Mouse (Mus musculus) limb, embryonic 10.5 days (tissue): ENCODE measurements around the gene Slc7a5. TPM values are rescaled to one million over a fixed set of nuclear protein-coding genes. Genes with fewer than 3 reads are reported as not detected.

Experiments used
- DNase-seq: peaks from one replicate; pipeline ENCODE4 v3.0.0-alpha.2; 2017; ENCODE audit warnings: low spot score
- H3K27ac ChIP-seq: fragments of 300-500 bp; sonication (generic); 2 replicates; pipeline ENCODE4 v1.5.1; 2016; ENCODE audit warnings: mild to moderate bottlenecking
- H3K27me3 ChIP-seq: fragments of 300-500 bp; sonication (generic); 2 replicates; pipeline ENCODE4 v1.6.1; 2016; ENCODE audit warnings: low read depth, mild to moderate bottlenecking; ENCODE audit not compliant: poor library complexity, severe bottlenecking
- H3K36me3 ChIP-seq: fragments of 300-500 bp; sonication (generic); 2 replicates; pipeline ENCODE4 v1.6.1; 2016; ENCODE audit warnings: mild to moderate bottlenecking, moderate library complexity
- H3K4me1 ChIP-seq: fragments of 300-500 bp; sonication (generic); 2 replicates; pipeline ENCODE4 v1.6.1; 2016
- H3K4me3 ChIP-seq: fragments of 300-500 bp; sonication (generic); 2 replicates; pipeline ENCODE4 v1.5.1; 2016; ENCODE audit warnings: mild to moderate bottlenecking, moderate library complexity
- H3K9me3 ChIP-seq: fragments of 300-500 bp; sonication (generic); replicated peaks from 2 replicates; pipeline ENCODE4 v1.6.1; 2016; ENCODE audit warnings: mild to moderate bottlenecking
- WGBS: fragments of 180-500 bp; shearing (Covaris S2); methylation state at CpG from one replicate; pipeline ENCODE4 v1.1.7; 2016; 5-methylcytosine and 5-hydroxymethylcytosine counted together
- polyA plus RNA-seq: library from polyadenylated mRNA; unstranded; fragments of >200 nt; fragmentation: Nextera tagmentation; extraction: Ambion mirVana; gene quantifications from 2 replicates; pipeline ENCODE4 v1.2.1, GENCODE M21; 2016

The Slc7a5 gene
- 16.8 and 19.3 TPM in 2 replicates for polyA plus RNA-seq

DNA sequence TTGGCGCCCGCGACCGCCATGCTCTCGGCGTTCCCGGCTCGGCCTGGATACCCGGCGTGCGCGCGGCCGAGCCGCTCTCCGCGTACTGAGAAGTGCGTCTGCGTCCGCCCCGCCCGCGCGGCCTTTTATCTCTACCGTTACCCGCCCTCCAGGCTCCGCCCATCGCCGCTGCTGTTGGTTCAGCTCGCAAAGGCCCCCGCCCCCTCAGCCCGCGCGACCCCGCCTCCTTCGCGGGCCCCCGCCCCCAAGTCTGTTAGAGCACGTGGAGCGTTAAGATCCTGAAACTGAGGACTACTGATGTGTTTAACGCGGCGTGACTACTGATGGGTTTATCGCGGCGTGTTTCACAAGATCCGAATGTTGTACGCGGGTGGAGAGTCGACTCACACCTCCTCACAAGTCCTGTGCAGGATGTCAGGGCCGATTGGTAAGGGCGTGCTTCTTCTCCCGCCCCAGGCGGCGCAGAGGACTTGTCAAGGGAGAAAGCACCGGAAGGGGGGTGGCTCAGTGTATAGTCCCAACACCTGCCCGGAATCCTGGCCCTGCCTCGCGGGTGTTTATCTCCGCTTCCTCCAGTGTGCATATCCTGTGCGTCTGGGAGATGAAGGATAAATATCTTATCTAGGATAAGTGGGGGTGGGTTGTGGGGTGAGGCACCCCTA, at the start of gene Slc7a5:
Slc7a5 (minus strand) TSS at position 108 of the 662 bp plus-strand sequence.
- peak within 1 kb of the TSS; percentile 82 for H3K27ac ChIP-seq
- H3K27me3 ChIP-seq: peaks cover 13% of the 10 kb centered on the region; the same call in 1 of the 2 replicates
- under 1% methylated on average over 61 of the region's 61 CpGs for WGBS
- H3K4me3 ChIP-seq: peak within 1 kb of the TSS; percentile 75
- peaks cover 60% of the 10 kb centered on the region for H3K4me1 ChIP-seq
- H3K9me3 ChIP-seq: no peaks in the 10 kb centered on the region
- H3K36me3 ChIP-seq: no peaks in the 10 kb centered on the region
- peak; percentile 97 for DNase-seq

DNA sequence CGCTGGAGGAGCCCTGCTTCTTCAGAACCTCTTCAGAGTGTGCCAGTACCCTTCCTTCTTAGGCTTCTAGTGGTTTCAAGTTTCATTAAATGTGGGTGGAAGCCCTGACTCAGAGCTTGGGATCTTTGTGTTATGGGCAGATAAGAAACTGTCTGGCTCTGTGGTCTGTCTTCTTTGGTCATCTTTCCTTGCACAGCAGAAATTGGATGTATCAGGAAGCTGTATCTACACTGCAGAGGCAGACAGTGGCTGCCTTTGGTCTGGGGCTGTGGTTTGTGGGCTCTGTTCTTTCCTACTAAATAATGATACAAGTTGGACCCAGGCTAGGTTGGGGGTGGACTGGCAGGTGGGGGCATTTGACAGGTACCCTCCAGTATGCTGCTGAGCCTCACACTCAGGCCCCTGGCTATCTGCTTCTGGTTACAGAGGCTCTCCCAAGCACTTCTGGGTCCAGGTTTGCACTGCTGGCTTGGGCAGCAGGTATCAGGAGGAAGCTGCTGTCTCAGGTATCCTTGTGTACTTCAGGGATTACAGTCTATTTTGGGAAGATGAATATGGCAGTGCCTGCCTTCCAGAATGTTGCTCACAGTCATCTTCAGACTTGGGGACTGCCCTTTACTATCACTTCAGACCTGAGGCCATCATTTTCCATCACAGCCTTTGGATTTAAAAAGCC, 48.5 kb upstream of the Slc7a5 start:
- Histone ChIP-seq H3K4me1 (peaks cover 21% of the 10 kb centered on the region), H3K4me3 (no peak overlapping the region), H3K27me3 (no peaks in the 10 kb centered on the region), H3K9me3 (no peaks in the 10 kb centered on the region), H3K36me3 (peaks cover 60% of the 10 kb centered on the region), H3K27ac (no peak overlapping the region)
- whole genome bisulfite sequencing: 74% methylated on average over 1 of the region's 1 CpGs
- no peak for DNase-seq

GRCm38 (mm10) chr8:121954981-121955555, 47.6 kb upstream of the Slc7a5 start:
- no peak overlapping the region for H3K4me3 ChIP-seq
- DNase-seq: no peak
- peaks cover 21% of the 10 kb centered on the region for H3K4me1 ChIP-seq
- H3K36me3 ChIP-seq: peaks cover 52% of the 10 kb centered on the region
- no peaks in the 10 kb centered on the region for H3K9me3 ChIP-seq
- no peaks in the 10 kb centered on the region for H3K27me3 ChIP-seq
- H3K27ac ChIP-seq: no peak overlapping the region
- 84% methylated on average over 10 of the region's 10 CpGs for whole genome bisulfite sequencing

DNA sequence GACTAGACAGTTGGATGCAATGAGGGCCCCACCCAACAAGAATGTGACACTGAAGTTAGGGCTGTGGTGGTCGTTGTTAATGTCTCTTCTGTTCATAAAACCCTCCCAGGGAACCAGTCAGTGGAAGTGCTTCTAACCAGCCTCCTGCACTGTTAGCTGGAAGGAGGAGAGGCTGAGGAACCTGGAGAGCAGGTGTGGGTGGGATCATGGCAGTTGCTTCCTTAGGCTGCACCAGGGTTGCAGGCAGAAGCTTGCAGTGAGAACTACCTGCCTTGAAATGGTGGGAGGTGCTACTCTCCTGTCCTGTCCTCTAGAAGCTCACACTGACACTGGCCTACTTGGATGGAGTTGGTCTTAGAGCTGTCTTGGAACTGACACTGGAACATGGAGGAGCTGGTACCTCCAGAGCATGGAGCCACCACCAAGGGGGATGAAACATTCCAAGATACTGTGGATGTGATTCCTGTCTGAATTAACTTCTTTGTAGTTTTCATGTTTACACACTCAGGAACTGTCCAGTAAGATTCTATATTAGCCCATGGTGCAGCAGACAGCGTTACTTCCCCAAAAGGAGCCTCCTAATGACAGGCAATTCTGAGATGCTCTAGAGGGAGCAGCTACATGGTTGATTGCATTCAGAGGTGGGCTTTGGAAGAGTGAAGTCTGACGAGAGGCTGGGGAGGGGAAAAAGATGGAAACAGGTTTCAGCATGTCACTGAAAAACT, 46.5 kb upstream of the Slc7a5 start:
- Histone ChIP-seq H3K36me3 (peaks cover 48% of the 10 kb centered on the region), H3K27me3 (no peaks in the 10 kb centered on the region), H3K4me1 (peaks cover 24% of the 10 kb centered on the region), H3K27ac (no peak overlapping the region), H3K4me3 (no peak overlapping the region), H3K9me3 (no peaks in the 10 kb centered on the region)
- no peak for DNase-seq
- 78% methylated on average over 3 of the region's 3 CpGs for WGBS

DNA sequence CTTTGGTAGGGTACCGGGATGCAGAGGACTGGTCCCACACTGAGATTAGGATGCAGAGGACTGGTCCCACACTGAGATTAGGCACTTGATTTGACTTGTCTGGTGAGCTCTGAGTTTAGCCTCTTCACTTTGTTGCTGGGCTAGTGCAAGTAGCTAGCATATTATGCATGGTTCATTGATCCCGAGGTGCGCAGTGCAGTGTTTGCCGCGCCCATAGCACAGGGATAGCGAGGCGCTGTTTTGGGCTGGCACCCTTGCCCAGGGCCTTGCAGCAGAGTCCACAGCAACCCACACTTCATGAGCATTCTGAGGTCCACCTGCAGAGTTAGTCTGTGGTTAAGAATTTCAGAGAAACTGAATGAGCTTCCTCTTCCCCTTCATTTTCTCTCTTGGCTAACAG, 45.3 kb upstream of the Slc7a5 start:
- 97% methylated on average over 7 of the region's 7 CpGs for WGBS
- Histone ChIP-seq H3K36me3 (peaks cover 44% of the 10 kb centered on the region), H3K27ac (no peak overlapping the region), H3K4me1 (peaks cover 35% of the 10 kb centered on the region), H3K4me3 (peak overlapping the region; percentile 97), H3K27me3 (no peaks in the 10 kb centered on the region), H3K9me3 (no peaks in the 10 kb centered on the region)
- DNase-seq: no peak

GRCm38 (mm10) chr8:121952122-121952521, 44.6 kb upstream of the Slc7a5 start:
- peaks cover 42% of the 10 kb centered on the region for H3K4me1 ChIP-seq

GRCm38 (mm10) chr8:121951656-121952009, 44.1 kb upstream of the Slc7a5 start:
- Histone ChIP-seq H3K4me3 (peak overlapping the region; percentile 97), H3K9me3 (no peaks in the 10 kb centered on the region), H3K27ac (peak overlapping the region; percentile 92), H3K36me3 (peaks cover 39% of the 10 kb centered on the region), H3K4me1 (peaks cover 47% of the 10 kb centered on the region), H3K27me3 (no peaks in the 10 kb centered on the region)
- DNase-seq: no peak
- 37% methylated on average over 7 of the region's 7 CpGs for WGBS

More at GRCm38 (mm10) chr8:121952122-121952521, 44.6 kb upstream of the Slc7a5 start:
- H3K27me3 ChIP-seq: no peaks in the 10 kb centered on the region
- H3K9me3 ChIP-seq: no peaks in the 10 kb centered on the region
- DNase-seq: no peak
- H3K36me3 ChIP-seq: peaks cover 42% of the 10 kb centered on the region
- no peak overlapping the region for H3K27ac ChIP-seq
- H3K4me3 ChIP-seq: peak overlapping the region; percentile 97

DNA sequence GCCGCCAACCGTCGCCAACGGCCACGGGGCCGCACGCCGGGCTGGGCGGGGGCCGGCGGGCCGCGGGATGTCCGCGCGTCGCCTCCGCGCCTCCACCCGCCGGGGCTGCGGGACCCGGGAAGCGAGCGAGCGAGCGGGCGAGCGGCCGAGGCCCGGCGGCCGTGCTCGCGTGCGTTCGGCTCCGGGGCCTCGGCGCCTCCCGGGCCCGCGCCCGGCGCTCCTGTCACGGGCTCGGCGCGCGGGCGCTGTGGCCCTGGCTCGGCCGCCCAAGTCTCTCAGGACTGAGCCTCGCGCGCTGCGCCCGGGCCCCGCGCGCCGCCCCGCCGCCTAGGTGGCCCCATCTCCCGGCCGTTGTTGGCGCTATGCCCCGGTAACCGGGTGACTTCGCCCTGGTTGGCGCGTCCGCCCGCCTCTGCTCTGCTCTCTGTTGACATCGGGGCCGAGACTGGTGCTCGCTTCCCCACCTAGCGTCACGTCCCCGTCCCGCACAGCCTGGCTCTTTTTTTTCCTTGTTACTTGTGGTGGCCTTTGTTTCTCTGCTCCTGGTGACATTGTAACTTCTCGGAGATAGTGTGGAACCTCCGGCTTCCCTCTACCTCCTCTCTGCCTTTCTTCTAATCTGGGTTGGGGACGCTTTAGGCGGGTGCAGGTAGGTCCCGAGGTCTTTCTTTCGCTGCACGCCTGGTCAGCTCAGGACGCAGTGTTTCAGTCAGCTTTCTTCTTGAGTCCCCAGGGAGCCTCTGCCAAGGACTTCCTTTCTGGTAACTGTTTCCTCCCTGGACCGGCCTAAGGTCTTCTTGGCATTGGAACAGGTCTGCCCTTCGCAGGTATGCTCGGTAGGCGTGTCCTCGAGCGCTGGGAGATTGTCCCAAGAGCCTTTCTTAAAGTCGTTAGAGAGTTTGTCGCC, 43.5 kb upstream of the Slc7a5 start:
- Histone ChIP-seq H3K27ac (peak overlapping the region; percentile 92), H3K4me3 (peak overlapping the region; percentile 97), H3K9me3 (no peaks in the 10 kb centered on the region), H3K4me1 (peaks cover 48% of the 10 kb centered on the region), H3K36me3 (peaks cover 36% of the 10 kb centered on the region), H3K27me3 (no peaks in the 10 kb centered on the region)
- 2% methylated on average over 97 of the region's 97 CpGs for WGBS
- peak; percentile 57 for DNase-seq

DNA sequence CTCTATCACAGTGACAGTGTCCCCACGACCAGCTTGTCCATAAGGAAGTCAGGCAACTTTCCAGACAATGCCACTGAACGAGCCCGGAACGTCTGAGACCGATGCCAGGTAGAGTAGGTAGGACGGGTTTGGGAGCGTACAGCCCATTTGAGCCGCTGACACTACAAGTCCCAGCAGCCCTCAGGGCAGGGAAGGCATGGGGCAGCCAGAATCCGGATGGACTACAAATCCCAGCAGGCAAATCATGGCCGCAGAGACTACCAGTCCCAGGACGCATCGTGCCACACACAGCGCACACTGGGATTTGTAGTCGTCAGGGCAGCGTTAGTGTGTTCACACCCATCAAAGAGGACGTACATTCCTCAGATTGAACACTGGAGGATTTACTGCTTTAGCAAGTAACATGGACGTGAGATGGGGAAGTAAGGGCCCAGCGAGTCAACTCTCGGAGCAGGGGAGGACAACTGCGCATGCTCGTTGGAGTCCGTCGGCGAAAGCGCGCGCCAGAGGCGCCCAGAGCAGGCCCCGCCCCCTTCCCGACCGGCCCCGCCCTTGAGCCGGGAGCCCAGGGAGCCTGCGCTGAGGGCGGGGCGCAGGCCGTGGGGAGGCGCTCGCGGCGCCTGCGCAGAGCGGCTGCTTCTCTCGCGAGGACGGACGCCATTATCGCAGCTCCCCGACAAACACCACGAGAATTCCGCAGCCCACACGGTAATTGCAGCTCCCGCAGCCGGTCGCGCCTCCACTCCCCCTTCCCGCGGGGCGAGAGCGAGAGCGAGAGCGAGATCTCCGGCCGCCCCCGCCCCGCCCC, 42.7 kb upstream of the Slc7a5 start:
- Histone ChIP-seq H3K36me3 (peaks cover 28% of the 10 kb centered on the region), H3K4me1 (peaks cover 48% of the 10 kb centered on the region), H3K27ac (peak overlapping the region; percentile 92), H3K4me3 (peak overlapping the region; percentile 97), H3K9me3 (no peaks in the 10 kb centered on the region), H3K27me3 (no peaks in the 10 kb centered on the region)
- DNase-seq: peak; percentile 98
- WGBS: under 1% methylated on average over 66 of the region's 66 CpGs

GRCm38 (mm10) chr8:121949222-121949800, 41.8 kb upstream of the Slc7a5 start, which contains the start of gene Banp:
Banp (plus strand) TSS chr8:121949750.
- Histone ChIP-seq H3K4me1 (peaks cover 48% of the 10 kb centered on the region), H3K9me3 (no peaks in the 10 kb centered on the region), H3K27me3 (no peaks in the 10 kb centered on the region), H3K27ac (peak within 1 kb of the TSS; percentile 92), H3K36me3 (peaks cover 19% of the 10 kb centered on the region), H3K4me3 (peak within 1 kb of the TSS; percentile 97)
- 63% methylated on average over 6 of the region's 6 CpGs for WGBS
- DNase-seq: no peak
